Mouse (Mus musculus) kidney, postnatal 14 days (tissue): ENCODE measurements around the gene Trabd2b.

Source experiments
- DNase-seq: peaks from one replicate; pipeline ENCODE4 v3.0.0; 2022; ENCODE audit warnings: mixed read lengths

The Trabd2b gene

DNA sequence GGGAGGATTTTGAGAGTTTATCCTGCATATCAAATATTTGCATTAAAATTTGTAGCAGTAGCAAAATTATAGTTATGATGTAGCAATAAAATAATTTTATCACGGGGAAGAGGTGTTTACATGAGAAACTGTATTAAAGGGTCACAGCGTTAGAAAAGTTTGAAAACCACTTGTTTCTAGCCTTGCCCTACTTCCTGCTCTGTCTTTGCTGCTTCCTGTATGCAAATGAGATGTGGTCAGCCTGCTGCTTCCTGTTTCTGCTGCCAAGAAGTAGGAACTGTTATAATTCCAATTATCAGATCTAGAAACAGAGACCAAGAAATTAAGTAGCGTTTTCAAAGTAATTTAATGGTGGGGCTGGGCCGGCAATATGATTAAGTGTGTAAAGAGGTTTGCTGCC, 245.9 kb downstream of the Trabd2b start:
- DNase-seq, result no peak

GRCm38 (mm10) chr4:114657933-114658332, 251.4 kb downstream of the Trabd2b start:
- no peak for DNase-seq

DNA sequence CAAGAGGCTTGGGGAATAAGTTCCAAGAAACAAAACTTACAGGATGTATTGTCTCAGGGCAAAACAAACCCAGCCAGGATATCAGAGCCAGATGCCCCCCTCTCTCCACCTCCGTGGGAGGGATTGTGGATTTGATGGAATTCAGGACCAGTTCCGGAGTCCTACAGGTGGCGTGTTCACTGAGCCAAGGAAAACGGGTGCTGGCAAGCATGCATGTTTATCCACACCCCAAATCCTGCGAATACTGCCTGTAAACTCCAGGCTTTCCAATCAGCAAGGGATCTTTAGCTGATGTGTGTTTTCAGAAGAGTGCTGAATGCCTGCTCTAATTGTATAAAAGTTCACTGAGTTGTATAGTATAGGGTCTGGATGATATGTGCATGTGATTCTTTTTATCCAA, 253.4 kb downstream of the Trabd2b start:
- no peak for DNase-seq

DNA sequence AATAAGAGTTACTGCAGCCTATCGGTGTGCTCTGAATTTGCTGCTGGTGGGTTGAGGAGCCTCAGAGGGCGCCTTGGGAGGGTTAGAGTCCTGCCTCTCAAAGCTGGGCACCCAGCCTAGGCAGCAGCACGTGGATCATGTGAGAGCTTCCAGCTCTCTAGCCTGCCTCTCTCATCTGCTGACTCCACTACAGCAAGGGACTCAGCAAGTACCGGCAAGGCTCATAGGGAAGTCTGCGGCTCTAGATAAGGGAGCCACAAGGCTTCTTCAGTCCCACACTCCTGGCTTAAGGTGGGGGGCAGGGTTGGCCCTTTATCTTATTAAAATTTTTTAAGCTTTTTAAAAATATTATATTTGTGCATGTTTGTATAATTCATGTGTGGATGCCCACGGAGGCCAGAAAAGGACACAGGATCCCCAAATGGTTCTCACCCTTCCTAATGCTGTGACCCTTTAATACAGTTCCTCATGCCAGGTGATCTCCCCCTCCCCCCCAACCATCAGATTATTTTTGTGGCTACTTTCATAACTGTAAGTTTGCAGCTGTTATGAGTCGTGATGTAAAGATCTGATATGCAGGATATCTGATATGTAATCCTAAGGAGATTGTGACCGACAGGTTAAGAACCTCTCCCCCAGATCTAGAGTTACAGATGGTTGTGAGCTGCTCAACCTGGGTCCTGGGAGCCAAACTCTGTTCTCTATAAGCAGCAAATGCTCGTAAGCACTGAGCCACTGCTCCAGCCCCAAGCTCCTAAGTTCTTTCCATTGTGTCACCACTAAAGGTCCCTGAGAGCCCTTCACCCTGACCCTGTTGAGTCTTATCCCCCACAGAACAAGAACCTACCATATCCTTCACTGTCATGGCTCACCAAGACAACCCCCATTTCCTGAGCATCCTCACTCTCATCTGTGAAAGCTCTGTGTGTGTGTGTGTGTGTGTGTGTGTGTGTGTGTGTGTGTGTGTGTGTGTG, 257.8 kb downstream of the Trabd2b start:
- no peak for DNase-seq
